45 mouse cellular contexts compared by ENCODE assay signal in the genomic region with DNA sequence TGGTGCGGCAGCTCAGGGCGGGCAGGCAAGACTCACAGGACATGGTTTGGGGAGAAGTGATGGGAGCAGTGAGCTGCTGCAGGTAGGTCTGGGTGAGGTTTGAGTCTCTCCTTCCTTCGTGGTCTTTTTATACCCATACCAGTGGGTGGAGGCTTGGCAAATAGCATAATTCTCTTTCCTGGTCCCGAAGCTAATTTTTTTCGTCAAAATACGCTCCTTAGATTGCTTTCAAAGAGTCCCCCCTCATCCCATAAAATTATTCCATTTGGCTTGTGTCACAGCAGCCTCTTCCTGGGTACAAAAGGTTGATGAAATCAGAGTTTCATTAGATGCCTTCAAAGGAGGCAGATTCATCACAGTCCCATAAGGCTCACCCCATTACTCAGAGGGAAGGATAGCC. TPM values are rescaled to one million over a fixed set of nuclear protein-coding genes. Genes with fewer than 3 reads are reported as not detected.
"Had no signal": no experiment of that assay in that cellular context is flagged by ENCODE, and none has a peak within 500 bp of the region (broad histone marks: within the 10 kb centered on the region; RNA-seq: fewer than 3 reads in every experiment).

Krt34 (minus strand) TSS at position 101 of the 400 bp plus-strand sequence.

- H3K9me3 ChIP-seq: limb, embryonic 10.5 days; limb, embryonic 12.5 days; limb, embryonic 13.5 days; limb, embryonic 15.5 days; liver, embryonic 12.5 days; liver, embryonic 13.5 days; liver, embryonic 15.5 days; lung, embryonic 15.5 days; megakaryocyte, embryonic 14.5 days; midbrain, embryonic 10.5 days; midbrain, embryonic 12.5 days; midbrain, embryonic 13.5 days; midbrain, embryonic 15.5 days; neural tube, embryonic 12.5 days had no signal

- DNase-seq: left cerebral cortex, postnatal 4 days; liver; liver, embryonic 13.5 days; liver, postnatal 0 days; lung, adult 18-20 months; lung, adult 2 months; lung, embryonic 14.5 days; lung, postnatal 10 days; lung, postnatal 14 days; lung, postnatal 36 days; lung, postnatal 4 days; midbrain, embryonic 14.5 days had no signal

- H3K36me3 ChIP-seq: limb, embryonic 10.5 days; limb, embryonic 12.5 days; limb, embryonic 13.5 days; limb, embryonic 15.5 days; liver, embryonic 12.5 days; liver, embryonic 13.5 days; liver, embryonic 15.5 days; lung, embryonic 15.5 days; midbrain, embryonic 10.5 days; midbrain, embryonic 12.5 days; midbrain, embryonic 13.5 days; midbrain, embryonic 15.5 days; neural tube, embryonic 12.5 days had no signal

- H3K27ac ChIP-seq: limb, embryonic 10.5 days; limb, embryonic 12.5 days; limb, embryonic 13.5 days; limb, embryonic 15.5 days; liver, embryonic 12.5 days; liver, embryonic 13.5 days; liver, embryonic 14.5 days; liver, embryonic 15.5 days; lung, embryonic 15.5 days; macrophage; midbrain, embryonic 10.5 days; midbrain, embryonic 12.5 days; midbrain, embryonic 13.5 days; midbrain, embryonic 15.5 days; neural tube, embryonic 12.5 days had no signal

- ATAC-seq: liver, embryonic 12.5 days; liver, postnatal 0 days; lung, postnatal 0 days; midbrain, embryonic 13.5 days; midbrain, embryonic 15.5 days; midbrain, embryonic 16.5 days had no signal

- H3K27me3 ChIP-seq: limb, embryonic 12.5 days; limb, embryonic 13.5 days; limb, embryonic 15.5 days; liver, embryonic 12.5 days; liver, embryonic 13.5 days; liver, embryonic 15.5 days; lung, embryonic 15.5 days; megakaryocyte, embryonic 14.5 days; midbrain, embryonic 12.5 days; midbrain, embryonic 13.5 days; midbrain, embryonic 15.5 days; neural tube, embryonic 12.5 days had no signal

- H3K4me1 ChIP-seq: limb, embryonic 10.5 days; limb, embryonic 12.5 days; limb, embryonic 13.5 days; limb, embryonic 15.5 days; liver, embryonic 12.5 days; liver, embryonic 13.5 days; liver, embryonic 15.5 days; lung, embryonic 15.5 days; megakaryocyte, embryonic 14.5 days; midbrain, embryonic 10.5 days; midbrain, embryonic 12.5 days; midbrain, embryonic 13.5 days; midbrain, embryonic 15.5 days; neural tube, embryonic 12.5 days had no signal

- H3K9ac ChIP-seq: limb, embryonic 12.5 days; limb, embryonic 13.5 days; limb, embryonic 15.5 days; liver, embryonic 12.5 days; liver, embryonic 13.5 days; liver, embryonic 14.5 days; liver, embryonic 15.5 days; liver, postnatal 0 days; lung, embryonic 14.5 days; lung, embryonic 15.5 days; midbrain, embryonic 12.5 days; midbrain, embryonic 13.5 days; midbrain, embryonic 15.5 days; neural tube, embryonic 12.5 days had no signal

- H3K4me3 ChIP-seq: limb, embryonic 10.5 days; limb, embryonic 12.5 days; limb, embryonic 13.5 days; limb, embryonic 15.5 days; liver, embryonic 12.5 days; liver, embryonic 13.5 days; liver, embryonic 15.5 days; lung, embryonic 15.5 days; megakaryocyte, embryonic 14.5 days; midbrain, embryonic 10.5 days; midbrain, embryonic 12.5 days; midbrain, embryonic 13.5 days; midbrain, embryonic 15.5 days; myocyte; neural tube, embryonic 12.5 days had no signal

- H3K4me2 ChIP-seq: limb, embryonic 12.5 days; limb, embryonic 13.5 days; limb, embryonic 15.5 days; liver, embryonic 11.5 days; liver, embryonic 12.5 days; liver, embryonic 13.5 days; liver, embryonic 15.5 days; lung, embryonic 14.5 days; lung, embryonic 15.5 days; midbrain, embryonic 11.5 days; midbrain, embryonic 12.5 days; midbrain, embryonic 13.5 days; midbrain, embryonic 15.5 days; neural tube, embryonic 12.5 days had no signal

RNA-seq across cellular contexts. Expression of gene Krt34, which starts in this region (rescaled TPM):
- total RNA-seq: left cerebral cortex, postnatal 10 days; left cerebral cortex, postnatal 14 days; left cerebral cortex, postnatal 25 days; left cerebral cortex, postnatal 36 days; left cerebral cortex, postnatal 4 days; liver, adult 2 months; megakaryocyte progenitor cell, adult 5-6 weeks; megakaryocyte, adult 5-6 weeks; megakaryocyte-erythroid progenitor cell, adult 5-6 weeks; midbrain, postnatal 0 days; monocyte, adult 5-6 weeks had no signal
- polyA plus RNA-seq: limb, embryonic 10.5 days; limb, embryonic 11.5 days; limb, embryonic 12.5 days; limb, embryonic 13.5 days; liver, adult 2 months; liver, embryonic 11.5 days; liver, embryonic 12.5 days; liver, embryonic 13.5 days; liver, embryonic 14.5 days; liver, embryonic 15.5 days; liver, embryonic 16.5 days; liver, postnatal 0 days; lung, adult 2 months; lung, embryonic 14.5 days; macrophage; midbrain, embryonic 10.5 days; midbrain, embryonic 11.5 days; midbrain, embryonic 12.5 days; midbrain, embryonic 13.5 days; midbrain, embryonic 14.5 days; midbrain, embryonic 15.5 days; midbrain, embryonic 16.5 days; midbrain, postnatal 0 days; myocyte; neural tube, embryonic 11.5 days; neural tube, embryonic 12.5 days had no signal
